Comparison of ENCODE assay signal across 27 mouse cellular contexts in genomic region chr14:48288600-48288999, GRCm38 (mm10).
A peak's percentile ranks its signal among the peaks of the same experiment; 100 is the strongest.
DNase-seq lines count a peak whose midpoint lies in the region; ATAC-seq and TF ChIP-seq lines count a peak whose summit lies in the region.
"Had no signal": no experiment of that assay in that cellular context is flagged by ENCODE, and none has a peak within 500 bp of the region (broad histone marks: within the 10 kb centered on the region; RNA-seq: fewer than 3 reads in every experiment).

No protein-coding gene starts in this region.

- WGBS in lung, embryonic 16.5 days = 61% methylated on average over 2 of the region's 2 CpGs

- peak; percentile 39 to 68 for DNase-seq in adrenal gland, adult (ENCODE audit: inconsistent age in 2 of 2, low spot score in 1 of 2)
- DNase-seq in adrenal gland, postnatal 10 days = no peak
- no peak for DNase-seq in lung, postnatal 4 days
- no peak for DNase-seq in cerebellum, postnatal 25 days
- no peak for DNase-seq in spleen, postnatal 4 days (ENCODE audit: low spot score in 2 of 2)
- DNase-seq: cerebellum, adult 9-10 months; gastrocnemius, postnatal 36 days; heart, postnatal 4 days; kidney, adult 2 months; kidney, postnatal 10 days; left cerebral cortex, postnatal 4 days; midbrain, embryonic 14.5 days; thymus, adult 2 months; thymus, postnatal 4 days had no signal

- no peak overlapping the region for H3ac ChIP-seq in C2C12 (ENCODE audit: control insufficient read depth, insufficient read length, low read depth)

- no peak for ATAC-seq in lung, embryonic 16.5 days (ENCODE audit: low read depth)
- ATAC-seq: activated CD4-positive, CD25-positive, alpha-beta regulatory T cell, adult 4 months; inflammation-experienced regulatory T-cells, adult 6 months had no signal

- H3K9ac ChIP-seq in lung, embryonic 16.5 days (ENCODE audit: low read length) = no peak overlapping the region
- H3K9ac ChIP-seq: heart, embryonic 15.5 days; hindbrain, embryonic 14.5 days; limb, embryonic 15.5 days; liver, embryonic 14.5 days; lung, embryonic 15.5 days; neural tube, embryonic 13.5 days had no signal

- H3K79me2 ChIP-seq in C2C12 (ENCODE audit: control insufficient read depth, insufficient read depth) = no peaks in the 10 kb centered on the region

- H3K4me2 ChIP-seq in lung, embryonic 16.5 days (ENCODE audit: low read depth, low read length) = no peak overlapping the region
- H3K4me2 ChIP-seq: heart, embryonic 15.5 days; hindbrain, embryonic 14.5 days; limb, embryonic 15.5 days; lung, embryonic 15.5 days; neural tube, embryonic 13.5 days had no signal

- no peak for TF ChIP-seq POLR2A in embryonic fibroblast, embryonic 13.5 days (IDR thresholded peaks at IDR 0.05; ENCODE audit: low read depth, low read length)

- no peak for TF ChIP-seq CTCF in C2C12 (IDR thresholded peaks at IDR 0.05; ENCODE audit: control insufficient read depth, insufficient read depth, insufficient read length)
- no peak for TF ChIP-seq CTCF in embryonic fibroblast, embryonic 13.5 days (IDR thresholded peaks at IDR 0.05; ENCODE audit: borderline replicate concordance, insufficient read depth, low read length)

- no peaks in the 10 kb centered on the region for H3K27me3 ChIP-seq in lung, embryonic 16.5 days (ENCODE audit: control insufficient read depth, insufficient read depth, low read depth, low read length)
- no peaks in the 10 kb centered on the region for H3K27me3 ChIP-seq in C2C12 (ENCODE audit: control insufficient read depth, insufficient read depth, insufficient read length)
- H3K27me3 ChIP-seq: limb, embryonic 15.5 days; lung, embryonic 15.5 days; neural tube, embryonic 13.5 days had no signal

- 0 out of 2 replicates have a peak overlapping the region, but pooled peaks have one; percentile 1 for H3K27ac ChIP-seq in lung, embryonic 16.5 days (ENCODE audit: low read length)
- peak overlapping the region; percentile 95 for H3K27ac ChIP-seq in embryonic fibroblast, embryonic 13.5 days (ENCODE audit: insufficient read depth, low read length)
- H3K27ac ChIP-seq: embryonic facial prominence, embryonic 10.5 days; hindbrain, embryonic 14.5 days; limb, embryonic 15.5 days; liver, embryonic 14.5 days; neural tube, embryonic 13.5 days; stomach, postnatal 0 days had no signal

- peaks cover 12% of the 10 kb centered on the region for H3K4me1 ChIP-seq in lung, embryonic 16.5 days (replicated peaks; ENCODE audit: control insufficient read depth, insufficient read depth, low read length)
- peaks cover 31% of the 10 kb centered on the region for H3K4me1 ChIP-seq in embryonic fibroblast, embryonic 13.5 days (ENCODE audit: control insufficient read depth, insufficient read depth, low read length)
- H3K4me1 ChIP-seq: embryonic facial prominence, embryonic 10.5 days had no signal

- no peaks in the 10 kb centered on the region for H3K36me3 ChIP-seq in lung, embryonic 16.5 days (ENCODE audit: control insufficient read depth, insufficient read depth, low read length)
- no peaks in the 10 kb centered on the region for H3K36me3 ChIP-seq in C2C12 (ENCODE audit: control insufficient read depth, insufficient read depth)
- H3K36me3 ChIP-seq: embryonic facial prominence, embryonic 10.5 days; heart, embryonic 15.5 days; limb, embryonic 15.5 days; lung, embryonic 15.5 days; neural tube, embryonic 13.5 days had no signal

- H3K4me3 ChIP-seq in lung, embryonic 16.5 days (ENCODE audit: low read length) = no peak overlapping the region
- H3K4me3 ChIP-seq in C2C12 (ENCODE audit: insufficient read depth, poor library complexity, severe bottlenecking) = no peak overlapping the region
- no peak overlapping the region for H3K4me3 ChIP-seq in embryonic fibroblast, embryonic 13.5 days (ENCODE audit: insufficient read depth, low read length)
- H3K4me3 ChIP-seq: embryonic facial prominence, embryonic 10.5 days; heart, embryonic 15.5 days; limb, embryonic 15.5 days; lung, embryonic 15.5 days; neural tube, embryonic 13.5 days had no signal

- H3K9me3 ChIP-seq in lung, embryonic 16.5 days (ENCODE audit: control insufficient read depth, low read length) = no peaks in the 10 kb centered on the region
- H3K9me3 ChIP-seq: embryonic facial prominence, embryonic 10.5 days; heart, embryonic 15.5 days; limb, embryonic 15.5 days; lung, embryonic 15.5 days; neural tube, embryonic 13.5 days had no signal

- H3K79me3 ChIP-seq in C2C12 (ENCODE audit: low read depth) = no peaks in the 10 kb centered on the region

TF ChIP-seq in C2C12, 6 proteins besides CTCF, POLR2A, EP300 and RAD21:
- TF ChIP-seq CEBPB (IDR thresholded peaks at IDR 0.05; ENCODE audit: low read depth) (peak; percentile 61), MAX (IDR thresholded peaks at IDR 0.05) (no peak)

Comparison
In these comparisons a context has a peak if more than half of its experiments do, and no peak if none do; other contexts are left out.
1. DNase-seq: peak in adrenal gland, adult (2 of 2); none in adrenal gland, postnatal 10 days (single experiment), lung, postnatal 4 days (0 of 2), cerebellum, postnatal 25 days (0 of 2) and spleen, postnatal 4 days (0 of 2).